Mouse (Mus musculus) lung, embryonic 15.5 days (tissue): ENCODE measurements around the gene Cyth2. TPM values are rescaled to one million over a fixed set of nuclear protein-coding genes. Genes with fewer than 3 reads are reported as not detected.

Source experiments
- polyA plus RNA-seq: library from polyadenylated mRNA; unstranded; fragments of >200 nt; fragmentation: Nextera tagmentation; extraction: Ambion mirVana; gene quantifications from 2 replicates; pipeline ENCODE4 v1.2.1, GENCODE M21; 2015

The Cyth2 gene
- polyA plus RNA-seq, 1 experiment from 2014 or later = 122 TPM

Other genes with a start within 250 kb of the Cyth2 start
- 57.7 and 62.5 TPM in 2 replicates for gene Bcat2, start 244.4 kb downstream of the Cyth2 start, polyA plus RNA-seq
- gene Fgf21, start 199.1 kb downstream of the Cyth2 start, polyA plus RNA-seq = 0.42 TPM in 1 of 2 replicates, not detected in the other
- 0.47 and 0.49 TPM in 2 replicates for gene Fut1, start 197.3 kb downstream of the Cyth2 start, polyA plus RNA-seq
- gene Izumo1, start 192.8 kb downstream of the Cyth2 start, polyA plus RNA-seq = 0.15 and 0.29 TPM in 2 replicates
- gene Rasip1, start 187.1 kb downstream of the Cyth2 start, polyA plus RNA-seq = 32.4 and 33.3 TPM in 2 replicates
- gene Mamstr, start 174.6 kb downstream of the Cyth2 start, polyA plus RNA-seq = 7.7 and 9.5 TPM in 2 replicates
- 0.57 and 0.69 TPM in 2 replicates for gene Fut2, start 148.2 kb downstream of the Cyth2 start, polyA plus RNA-seq
- 0.52 and 0.69 TPM in 2 replicates for gene Ntn5, start 130.6 kb downstream of the Cyth2 start, polyA plus RNA-seq
- 0.21 and 0.42 TPM in 2 replicates for gene Sec1, start 120.2 kb downstream of the Cyth2 start, polyA plus RNA-seq
- 2.4 and 4.6 TPM in 2 replicates for gene Car11, start 114.7 kb downstream of the Cyth2 start, polyA plus RNA-seq
- gene Dbp, start 109.5 kb downstream of the Cyth2 start, polyA plus RNA-seq = 2.7 and 3.1 TPM in 2 replicates
- 1,016 and 1,098 TPM in 2 replicates for gene Rpl18, start 99.1 kb downstream of the Cyth2 start, polyA plus RNA-seq
- 26.4 and 26.5 TPM in 2 replicates for gene Sphk2, start 96.6 kb downstream of the Cyth2 start, polyA plus RNA-seq
- 1.4 and 1.5 TPM in 2 replicates for gene Fam83e, start 93.4 kb downstream of the Cyth2 start, polyA plus RNA-seq
- gene Spaca4, start 88.8 kb downstream of the Cyth2 start, polyA plus RNA-seq = not detected in 2 replicates
- 1.1 and 1.4 TPM in 2 replicates for gene Lmtk3, start 30.8 kb downstream of the Cyth2 start, polyA plus RNA-seq
- 6.1 and 7.8 TPM in 2 replicates for gene Sult2b1, start 29.9 kb downstream of the Cyth2 start, polyA plus RNA-seq
- 0.79 and 0.84 TPM in 2 replicates for gene Kcnj14, start 10.2 kb upstream of the Cyth2 start, polyA plus RNA-seq
- 67.8 and 73.6 TPM in 2 replicates for gene Grwd1, start 16.4 kb upstream of the Cyth2 start, polyA plus RNA-seq
- 64.7 and 67.4 TPM in 2 replicates for gene Kdelr1, start 58.2 kb upstream of the Cyth2 start, polyA plus RNA-seq
- gene Grin2d, start 63.8 kb upstream of the Cyth2 start, polyA plus RNA-seq = 0.50 and 0.57 TPM in 2 replicates
- gene Syngr4, start 82.1 kb upstream of the Cyth2 start, polyA plus RNA-seq = 1.1 and 1.2 TPM in 2 replicates
- 5.5 and 5.6 TPM in 2 replicates for gene Tmem143, start 82.4 kb upstream of the Cyth2 start, polyA plus RNA-seq
- 170 and 177 TPM in 2 replicates for gene Emp3, start 106.8 kb upstream of the Cyth2 start, polyA plus RNA-seq
- 6.1 and 6.4 TPM in 2 replicates for gene Ccdc114, start 109.5 kb upstream of the Cyth2 start, polyA plus RNA-seq
- gene Abcc6, start 215.7 kb upstream of the Cyth2 start, polyA plus RNA-seq = 0.62 and 0.65 TPM in 2 replicates
- 36.9 and 37.3 TPM in 2 replicates for gene Nomo1, start 219.1 kb upstream of the Cyth2 start, polyA plus RNA-seq